Mouse (Mus musculus): ENCODE measurements around the gene Ccl8.

The Ccl8 gene

DNA sequence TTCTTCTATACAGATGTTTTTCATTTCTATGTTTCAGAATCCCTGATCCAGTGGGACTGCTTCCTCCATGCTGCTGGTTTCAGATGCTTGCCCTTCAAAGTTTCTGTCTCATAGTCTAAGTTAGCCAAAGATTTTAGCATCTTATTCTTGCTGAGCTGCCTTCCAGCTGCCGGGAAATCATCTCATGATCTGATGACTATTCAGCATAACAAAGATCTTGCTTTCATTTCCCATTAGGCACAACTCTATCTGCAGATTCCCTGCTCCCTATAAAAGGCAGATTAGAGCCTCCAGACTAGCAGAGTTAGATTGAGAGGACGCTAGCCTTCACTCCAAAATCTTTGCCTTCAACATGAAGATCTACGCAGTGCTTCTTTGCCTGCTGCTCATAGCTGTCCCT lies at the start of gene Ccl8:
TSS of gene Ccl8 (plus strand) at position 301 of the 400 bp plus-strand sequence.
- DNase-seq (ENCODE audit: low spot score) = no peak

DNA sequence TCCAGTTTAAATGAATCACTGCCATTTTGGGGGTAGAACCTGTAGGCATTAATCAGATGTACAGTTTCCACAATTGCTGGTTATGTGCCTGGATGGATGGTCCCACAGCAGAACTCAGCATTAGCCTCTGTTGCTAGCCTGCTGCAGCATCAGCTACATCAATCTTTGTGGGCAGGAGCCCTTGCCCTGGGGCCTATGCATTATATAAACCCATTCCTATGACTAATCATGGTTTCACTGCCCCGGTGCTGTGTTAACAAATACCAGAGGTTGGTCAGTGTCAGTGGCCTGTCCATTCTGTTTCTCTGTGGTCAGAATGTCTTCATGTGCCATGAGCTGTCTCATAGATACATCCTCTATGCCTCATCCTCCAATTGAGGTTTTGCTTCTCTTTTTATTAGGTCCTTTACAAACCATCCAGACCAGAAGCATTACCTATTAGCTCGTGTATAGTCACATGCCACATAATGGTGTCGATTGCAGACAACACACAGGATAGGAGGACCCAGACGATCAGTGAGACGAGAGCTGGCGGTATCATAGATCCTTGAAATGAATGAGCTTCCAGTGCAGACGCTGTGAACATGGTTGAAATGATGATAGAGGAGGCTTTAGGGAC lies 47.9 kb upstream of the Ccl8 start:
- DNase-seq (ENCODE audit: low spot score) = no peak

DNA sequence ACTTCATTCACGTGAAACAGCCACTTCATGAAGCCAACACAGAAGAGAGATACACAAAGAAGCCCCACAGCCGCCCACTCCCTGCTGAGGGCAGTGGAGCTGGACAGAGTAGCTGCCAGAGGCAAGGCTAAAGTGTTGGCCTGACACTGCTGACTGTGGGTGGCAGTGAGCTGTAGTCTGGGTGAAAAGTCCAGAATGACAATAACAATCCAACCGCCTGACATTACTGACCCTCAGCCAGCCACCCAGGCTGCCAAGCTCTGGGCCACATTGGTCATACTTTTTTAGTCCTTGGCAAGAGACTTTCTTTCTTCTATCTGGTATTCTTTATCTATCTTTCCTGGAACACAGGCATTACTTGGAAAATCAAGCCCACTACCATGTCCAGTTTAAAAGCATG lies 43.9 kb upstream of the Ccl8 start:
- no peak for DNase-seq (ENCODE audit: low spot score)

DNA sequence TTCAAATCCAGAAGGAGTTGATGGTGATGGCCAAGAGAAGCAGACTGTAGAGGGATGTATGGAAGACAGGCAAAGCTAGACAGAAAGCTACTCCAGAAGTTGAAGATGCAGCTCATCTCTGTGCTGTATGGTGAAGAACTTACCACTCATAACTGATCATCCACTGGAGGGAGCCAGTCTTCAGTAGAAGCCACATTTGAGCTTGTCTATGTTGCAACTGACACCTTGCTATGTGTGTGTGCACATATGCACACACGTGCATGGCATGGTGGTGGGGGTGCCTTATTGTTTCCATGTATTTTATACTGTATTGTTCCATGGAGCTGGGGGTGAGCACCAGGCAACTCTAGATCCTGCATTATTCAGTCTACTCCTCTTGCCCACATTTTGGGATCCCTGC lies 42.6 kb upstream of the Ccl8 start:
- DNase-seq (ENCODE audit: low spot score) = no peak

DNA sequence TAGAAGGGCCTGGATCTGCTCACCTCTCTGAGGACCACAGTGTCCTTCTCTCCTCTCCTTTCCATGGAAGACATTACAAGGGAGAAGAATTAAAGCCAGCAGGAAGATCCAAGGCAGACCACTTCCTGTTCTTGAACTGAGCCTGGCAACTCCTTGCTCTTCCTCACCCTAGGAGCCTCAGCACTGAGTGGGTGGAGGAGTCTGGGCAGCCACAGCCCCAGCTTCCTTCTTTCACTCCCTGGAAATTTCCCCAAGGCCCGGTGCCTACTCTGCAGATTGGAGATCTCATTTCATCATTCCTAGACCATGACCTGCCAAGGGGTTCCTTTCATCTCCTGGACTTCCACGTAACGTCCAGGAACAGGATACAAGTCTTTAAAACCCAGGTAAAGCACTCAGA lies 42.0 kb upstream of the Ccl8 start:
- DNase-seq (ENCODE audit: low spot score) = no peak

DNA sequence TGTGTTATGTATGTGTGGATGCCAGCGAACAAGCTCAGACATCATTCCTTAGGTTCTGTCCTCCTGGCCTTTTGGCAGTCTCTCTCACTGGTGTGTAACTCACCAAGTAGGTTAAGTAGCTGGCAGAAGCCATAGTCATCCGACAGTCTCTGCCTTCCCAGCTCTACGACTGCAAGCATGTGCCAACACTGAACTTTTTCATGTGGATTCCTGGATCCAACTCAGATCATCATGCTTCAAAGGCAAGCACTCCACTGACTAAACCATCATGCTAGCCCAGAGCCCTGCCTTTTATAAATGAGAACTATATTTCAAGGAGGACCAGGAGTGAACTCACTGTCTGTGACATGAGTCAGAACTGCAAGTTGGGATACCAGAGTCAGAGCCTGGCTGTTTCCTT lies 41.3 kb upstream of the Ccl8 start:
- DNase-seq (ENCODE audit: low spot score) = no peak

DNA sequence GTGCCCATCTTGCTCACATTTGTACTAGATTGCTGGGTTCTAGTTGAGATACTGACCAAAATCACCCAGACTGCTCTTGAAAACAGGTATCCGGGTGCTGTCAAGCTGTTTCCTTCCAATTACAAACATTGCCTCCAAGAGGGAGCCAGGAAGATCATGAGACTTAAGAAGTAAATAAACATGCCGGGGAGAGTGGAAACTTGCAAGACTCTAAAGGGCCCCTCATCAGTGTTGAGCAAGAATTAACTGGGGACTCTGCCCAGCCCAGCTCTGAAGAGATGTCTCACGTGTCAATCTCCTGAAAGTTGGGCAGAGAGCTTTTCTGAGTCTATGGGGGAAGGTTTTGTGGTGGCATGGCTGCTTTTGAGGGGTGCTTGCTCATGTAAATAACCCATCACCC lies 38.0 kb upstream of the Ccl8 start:
- DNase-seq (ENCODE audit: low spot score) = no peak

DNA sequence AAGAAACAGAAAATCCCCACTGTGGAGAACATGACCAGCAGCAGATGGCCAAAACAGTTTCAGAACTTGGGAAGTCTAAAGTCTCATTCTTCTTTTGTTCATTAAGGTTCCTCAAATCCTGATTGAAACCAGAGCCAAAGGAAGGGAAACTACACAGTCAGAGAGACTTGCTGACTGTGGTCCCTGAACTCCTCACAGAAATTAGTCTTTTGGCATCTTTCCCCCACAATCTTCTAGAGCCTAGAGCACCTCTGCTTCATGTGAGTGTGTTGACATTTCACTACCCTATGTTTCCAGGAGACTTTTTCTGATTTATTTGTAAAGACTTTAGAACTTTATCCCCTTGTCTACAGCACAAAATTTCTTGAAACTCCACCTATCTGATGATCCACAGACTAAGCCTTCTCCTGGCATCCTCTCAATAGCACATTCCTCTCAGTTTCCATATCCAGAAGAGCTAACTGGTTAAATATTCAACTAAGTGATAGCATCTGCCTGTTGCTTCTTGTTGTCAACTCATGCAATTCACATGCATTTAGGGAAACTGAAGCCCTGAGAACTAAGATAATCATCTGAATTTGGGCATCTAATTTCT lies 36.8 kb upstream of the Ccl8 start:
- no peak for DNase-seq (ENCODE audit: low spot score)

DNA sequence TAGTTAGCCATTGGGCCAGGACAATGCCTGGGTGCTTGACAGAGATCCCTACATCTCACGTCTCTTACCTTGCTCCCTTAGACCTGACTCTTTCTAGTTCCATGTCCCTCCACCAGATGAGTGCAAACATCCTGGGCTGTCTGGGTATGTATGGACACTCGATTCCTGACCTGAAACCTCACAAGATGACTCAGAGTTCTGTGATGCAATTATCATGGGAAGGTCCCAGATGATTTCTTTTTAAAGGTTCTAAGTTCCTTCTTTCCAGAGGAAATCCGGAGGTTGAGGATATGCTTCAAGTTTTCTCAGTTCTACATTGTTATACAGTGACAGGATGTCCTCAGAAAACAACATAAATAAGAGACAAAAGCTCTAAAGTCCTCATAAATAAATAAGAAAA lies 34.1 kb upstream of the Ccl8 start:
- no peak for DNase-seq (ENCODE audit: low spot score)

DNA sequence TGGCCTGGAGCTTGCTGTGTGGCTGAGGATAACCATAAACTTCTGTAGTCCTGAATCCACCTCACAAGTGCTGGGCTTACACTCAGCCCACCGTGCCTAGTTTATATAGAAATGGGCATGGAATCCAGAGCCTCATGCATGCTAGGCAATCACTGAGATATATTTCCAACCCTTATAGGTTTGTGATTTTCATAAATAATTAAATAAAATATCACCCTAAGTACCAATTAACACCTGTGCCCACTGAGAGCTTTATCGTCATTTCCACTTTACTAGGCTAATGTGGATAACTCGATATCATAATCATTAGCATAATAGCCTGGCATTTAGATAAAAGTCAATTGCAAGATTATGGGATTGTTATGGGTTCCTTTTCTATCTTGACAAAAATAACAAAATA lies 30.6 kb upstream of the Ccl8 start:
- no peak for DNase-seq (ENCODE audit: low spot score)

DNA sequence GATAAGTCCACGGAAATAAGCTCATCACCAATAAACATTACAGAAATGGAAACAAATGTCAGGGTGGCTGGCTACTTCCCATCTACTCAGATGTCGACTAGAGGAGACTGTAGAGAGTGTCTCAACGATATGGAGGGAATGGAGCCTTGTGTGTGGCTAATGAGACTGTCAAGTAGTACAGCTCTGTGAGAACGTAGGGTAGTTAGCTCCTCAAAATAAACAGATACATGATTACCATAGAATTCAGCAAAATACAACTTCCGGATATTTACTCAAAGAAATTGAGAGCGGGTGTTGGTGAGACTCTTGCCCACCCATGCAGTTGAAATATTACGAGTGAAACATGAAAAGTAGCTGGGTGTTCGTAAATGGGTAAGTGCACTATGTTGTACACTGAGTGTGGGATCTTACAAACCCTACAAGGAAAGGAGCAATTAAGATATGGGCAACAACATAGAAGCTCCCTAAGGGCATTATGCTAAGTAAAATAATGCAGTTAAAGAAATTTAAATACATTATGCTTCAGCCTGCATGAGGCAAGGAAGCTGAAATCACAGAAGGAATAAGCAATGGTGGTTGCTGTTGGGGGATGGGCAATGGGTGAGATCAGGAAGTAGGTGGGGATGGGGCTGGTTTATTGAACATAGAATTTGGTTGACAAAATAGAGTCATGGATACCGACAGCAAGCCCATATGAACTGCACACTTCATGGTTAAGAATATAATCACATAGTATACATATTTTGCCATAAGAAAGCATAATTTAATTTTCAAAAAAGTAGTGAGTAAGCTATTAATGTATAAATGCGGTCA lies 15.3 kb upstream of the Ccl8 start:
- DNase-seq (ENCODE audit: low spot score) = no peak

DNA sequence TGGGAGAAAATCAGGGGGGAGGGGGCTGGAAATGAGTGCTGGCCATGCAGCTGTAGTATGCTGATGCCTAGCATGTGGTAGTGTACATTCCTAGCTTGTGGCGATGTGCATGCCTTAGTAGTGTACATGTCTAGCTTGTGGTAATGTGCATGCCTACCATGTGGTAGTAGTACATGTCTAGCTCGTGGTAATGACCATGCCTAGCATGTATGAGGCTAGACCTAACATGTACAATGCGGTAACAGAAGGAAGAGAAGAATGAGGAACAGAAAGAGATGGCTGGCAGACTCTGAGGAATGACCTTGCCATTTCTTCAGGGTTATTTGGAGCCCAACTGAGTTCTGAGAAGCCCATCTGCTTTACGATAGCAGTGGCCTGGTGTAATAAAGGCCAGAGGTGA lies 13.9 kb upstream of the Ccl8 start:
- DNase-seq (ENCODE audit: low spot score) = no peak

DNA sequence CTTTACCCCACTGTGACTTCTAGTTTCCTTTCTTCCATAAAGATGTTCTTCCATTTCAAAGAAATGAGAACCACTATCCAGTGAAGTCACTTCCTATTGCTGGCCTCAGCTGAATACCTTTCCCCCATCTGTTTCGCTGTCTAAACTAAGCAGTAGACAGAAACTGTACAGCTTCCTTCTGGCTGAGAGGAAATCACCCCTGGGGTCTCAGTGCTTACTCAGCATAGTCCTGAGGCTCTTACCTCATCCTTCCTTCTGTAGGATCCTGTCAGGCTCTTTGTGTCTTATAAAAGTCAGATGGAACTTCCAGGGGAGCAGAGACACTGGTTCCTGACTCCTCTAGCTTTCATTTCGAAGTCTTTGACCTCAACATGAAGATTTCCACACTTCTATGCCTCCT lies 13.5 kb upstream of the Ccl8 start, which contains the start of gene Ccl12:
TSS of gene Ccl12 (plus strand) at position 317 of the 400 bp plus-strand sequence.
- no peak for DNase-seq (ENCODE audit: low spot score)

DNA sequence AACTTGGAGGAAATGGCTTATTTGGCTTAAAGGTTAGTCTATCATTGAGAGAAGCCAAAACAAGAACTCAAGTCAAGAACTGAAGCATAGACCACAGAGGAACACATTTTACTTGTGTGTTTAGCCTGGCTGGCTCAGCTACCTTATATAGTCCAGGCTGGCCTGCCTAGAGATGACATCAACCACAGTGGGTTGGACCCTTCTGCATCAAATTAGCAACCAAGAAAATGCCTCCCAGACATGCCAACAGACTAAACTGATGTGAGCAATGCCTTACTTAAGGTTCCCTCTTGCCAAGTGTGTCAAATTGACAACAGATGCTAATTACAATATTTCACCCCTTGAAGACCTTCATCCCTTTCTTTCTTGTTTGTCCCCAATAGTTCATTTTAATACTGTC lies 5.4 kb upstream of the Ccl8 start:
- no peak for DNase-seq (ENCODE audit: low spot score)

DNA sequence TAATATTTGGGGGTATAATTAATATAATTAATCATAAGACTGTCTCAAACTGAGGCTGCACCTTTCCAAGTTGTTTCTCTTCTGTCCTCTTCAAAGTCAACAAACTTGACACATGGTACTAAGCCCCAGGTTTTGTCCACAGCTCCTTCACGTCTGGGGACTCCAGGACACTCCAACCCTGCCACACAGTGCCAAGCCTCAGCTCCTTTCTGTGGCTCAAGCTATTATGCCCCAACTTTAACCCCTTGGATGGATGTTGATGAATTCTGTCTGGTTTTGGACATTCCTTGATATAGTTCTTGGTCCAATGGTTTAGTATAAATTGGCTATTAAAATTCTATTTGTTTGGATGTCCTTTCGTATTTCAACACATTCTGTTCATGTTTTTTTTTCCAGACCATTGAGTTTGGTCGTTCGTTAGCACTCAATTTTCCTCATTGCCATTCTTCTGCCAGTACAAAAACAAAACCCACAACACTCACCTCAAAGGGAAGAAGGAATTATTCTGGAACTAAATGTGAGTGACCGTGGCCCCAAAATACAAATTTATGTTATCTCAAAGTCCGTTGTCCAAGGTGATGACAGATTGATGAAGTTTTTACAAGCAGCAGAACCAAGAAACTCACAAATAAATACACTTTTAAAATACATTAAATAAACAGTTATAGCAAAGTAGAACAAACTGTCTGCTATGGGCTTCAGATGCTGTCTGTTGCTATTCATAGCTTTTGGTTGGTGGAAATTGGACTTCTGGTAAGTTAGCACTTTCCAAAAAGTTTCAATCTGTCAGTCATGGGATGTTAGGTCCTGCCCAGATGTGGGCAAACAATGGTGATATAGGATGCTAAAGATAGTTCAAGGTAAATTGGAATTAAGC lies 4.4 kb upstream of the Ccl8 start:
- no peak for DNase-seq (ENCODE audit: low spot score)

DNA sequence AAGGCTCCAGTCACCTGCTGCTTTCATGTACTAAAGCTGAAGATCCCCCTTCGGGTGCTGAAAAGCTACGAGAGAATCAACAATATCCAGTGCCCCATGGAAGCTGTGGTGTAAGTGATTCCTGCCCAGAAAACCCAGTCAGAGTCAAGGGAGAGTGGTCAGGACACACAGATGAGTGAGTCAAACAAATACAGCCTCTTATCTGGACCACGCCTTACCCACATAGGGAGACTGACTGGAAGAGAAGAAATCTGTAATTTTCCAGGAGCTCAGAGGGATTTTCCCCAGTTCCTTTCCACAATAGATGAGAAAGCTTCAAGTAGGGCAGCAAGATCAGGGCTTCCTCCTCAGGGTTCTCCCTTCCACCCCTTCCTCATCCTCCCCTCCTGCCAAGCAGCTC lies 1.1 kb downstream of the Ccl8 start:
- DNase-seq (ENCODE audit: low spot score) = no peak

DNA sequence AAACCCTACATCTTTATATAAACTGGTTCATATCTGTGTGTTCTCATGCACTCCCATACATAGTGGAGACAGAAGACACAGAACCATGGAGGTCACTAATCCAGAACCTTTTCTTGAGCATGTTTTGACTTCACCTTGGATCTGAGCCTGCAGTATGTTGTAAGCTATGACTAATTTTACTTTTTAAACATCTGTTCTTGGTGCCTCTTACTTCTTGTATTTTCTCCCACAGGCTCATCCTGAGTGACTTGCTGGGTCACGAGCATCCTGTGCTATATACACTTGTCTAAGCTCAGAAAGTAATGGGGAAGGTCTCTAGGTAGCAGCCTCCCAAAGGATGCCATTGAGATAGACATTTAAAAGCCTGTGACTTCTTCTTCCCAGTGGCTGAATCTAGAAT lies 18.0 kb downstream of the Ccl8 start:
- no peak for DNase-seq (ENCODE audit: low spot score)

DNA sequence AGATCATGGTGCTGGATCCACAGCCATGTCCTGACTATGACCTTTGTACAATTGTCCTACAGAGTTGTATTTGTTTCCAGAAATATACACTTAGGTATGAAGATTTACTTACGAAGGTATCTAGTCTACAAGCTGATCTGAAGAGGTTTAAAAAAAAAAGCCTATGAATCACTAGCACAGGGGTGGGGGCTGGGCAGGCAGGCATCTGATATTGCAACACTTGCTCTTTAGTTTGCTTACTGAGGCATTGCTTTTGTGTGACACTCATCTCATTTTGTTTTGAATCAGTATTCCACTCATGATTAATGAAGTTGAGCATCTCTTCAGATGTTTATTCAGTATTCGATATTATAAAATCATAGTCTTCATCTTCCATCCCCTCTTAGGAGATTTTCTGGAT lies 21.2 kb downstream of the Ccl8 start:
- DNase-seq (ENCODE audit: low spot score) = no peak

DNA sequence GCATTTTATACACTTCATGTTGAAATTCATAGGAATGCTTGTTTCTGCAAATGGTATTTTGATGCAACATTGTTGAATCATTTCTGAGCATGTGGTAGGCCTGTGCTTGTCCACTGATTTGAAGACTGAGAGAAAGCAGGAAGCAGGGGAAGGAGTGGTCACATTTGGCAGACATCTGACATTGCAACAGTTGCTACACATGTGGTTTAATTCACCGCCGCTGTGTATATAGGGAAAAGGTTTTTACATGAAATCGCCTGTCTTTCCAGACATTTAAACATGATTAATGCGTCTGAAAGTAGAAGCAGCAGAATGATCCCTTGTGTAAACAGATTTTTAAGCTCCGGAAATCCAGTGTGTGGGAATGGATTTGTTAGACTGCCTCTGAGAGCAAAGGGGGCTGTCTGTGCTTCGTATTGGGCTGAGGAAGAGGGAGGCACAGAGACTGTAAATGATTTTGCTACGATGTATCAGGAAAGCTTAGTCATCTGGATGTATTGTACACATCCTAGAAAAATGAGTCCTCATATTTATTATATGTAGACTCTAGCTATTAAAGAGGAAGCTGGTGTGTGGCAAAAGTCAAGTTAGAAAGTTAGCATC lies 24.6 kb downstream of the Ccl8 start:
- DNase-seq (ENCODE audit: low spot score) = no peak

DNA sequence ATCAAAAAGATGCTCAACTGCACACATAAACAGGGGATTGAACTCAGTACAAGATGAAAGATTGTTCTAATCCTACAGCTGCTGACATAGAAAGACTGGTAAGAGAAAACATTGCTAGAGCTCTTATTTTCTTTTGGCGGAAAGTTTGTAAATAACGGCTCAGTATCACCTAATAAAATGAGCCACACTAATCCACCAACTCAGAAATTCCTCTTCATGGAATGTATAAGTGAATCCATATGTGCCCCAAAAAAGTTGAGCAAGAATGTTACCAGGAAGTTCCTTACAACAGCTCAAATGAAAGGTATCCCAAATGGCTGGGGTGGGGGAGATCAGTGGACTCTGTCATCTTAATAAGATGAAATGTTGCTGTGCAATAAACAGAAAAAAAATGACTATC lies 44.1 kb downstream of the Ccl8 start:
- no peak for DNase-seq (ENCODE audit: low spot score)

DNA sequence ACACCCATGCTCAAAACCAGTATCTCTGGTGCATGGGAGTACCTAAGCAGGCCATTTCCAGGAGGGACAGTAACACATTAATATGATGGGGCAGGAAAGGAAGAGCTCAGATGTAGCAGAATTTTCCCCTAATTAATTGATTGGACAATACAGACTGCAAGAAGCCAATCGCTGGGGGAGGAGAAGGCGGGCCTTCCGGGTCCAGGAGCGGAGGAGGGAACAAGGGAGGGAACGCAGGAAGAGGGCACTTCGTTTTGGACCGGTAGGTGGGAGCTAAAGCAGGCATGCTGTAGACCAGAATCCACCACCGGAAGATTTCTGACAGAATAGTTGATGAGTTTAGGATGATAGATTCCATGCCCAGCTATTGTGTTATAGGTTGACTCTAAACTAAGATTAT lies 48.3 kb downstream of the Ccl8 start:
- DNase-seq (ENCODE audit: low spot score) = no peak
